Mouse (Mus musculus) layer of hippocampus, postnatal 10 days (tissue): Measurements from ENCODE around the gene Ctag2. TPM values are rescaled to one million over a fixed set of nuclear protein-coding genes. Genes with fewer than 3 reads are reported as not detected.

ENCODE experiments used
- DNase-seq, 2 experiments: peaks; one replicate each; pipeline ENCODE4 v3.0.0; 2021; ENCODE audit warnings: low spot score in 2 of 2
- long read RNA-seq: library from polyadenylated mRNA; stranded (forward); transcript quantifications from one replicate; pipeline ENCODE4 v2.0.0, GENCODE M21; 2023
- total RNA-seq, 2 experiments: library from RNA; stranded (reverse); gene quantifications; 2 replicates each; pipeline ENCODE4 v1.2.3; 2021

The Ctag2 gene
- total RNA-seq = not detected
- long read RNA-seq = 0 reads

DNA sequence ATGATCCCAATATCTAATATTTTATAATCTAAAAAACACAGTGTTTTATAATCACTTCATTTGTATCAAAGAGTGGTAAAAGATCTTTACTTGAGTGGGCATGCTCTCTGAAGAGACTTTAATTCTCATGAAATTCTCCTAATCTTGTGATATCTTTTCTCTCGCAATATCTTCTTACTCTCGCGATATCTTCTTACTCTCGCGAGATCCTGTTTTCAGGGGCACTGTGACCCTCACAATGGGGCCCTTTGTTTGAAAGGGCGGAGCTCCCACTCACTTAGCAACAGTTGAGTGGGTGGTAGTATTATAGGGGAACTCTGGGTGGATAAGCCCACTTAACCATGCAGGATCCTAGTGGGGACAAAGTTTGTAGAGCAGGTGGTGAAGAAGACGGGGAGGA, at the start of gene Ctag2:
Gene Ctag2, plus strand, starts transcription at position 301 of the 400 bp plus-strand sequence.
- DNase-seq = no peak
